Mouse (Mus musculus): ENCODE results near the gene Mdfic. TPM values are rescaled to one million over a fixed set of nuclear protein-coding genes. Genes with fewer than 3 reads are reported as not detected.
A peak's percentile ranks its signal among the peaks of the same experiment; 100 is the strongest.

The Mdfic gene
- polyA plus RNA-seq, 1 experiment from 2014 or later: 4.6 TPM

DNA sequence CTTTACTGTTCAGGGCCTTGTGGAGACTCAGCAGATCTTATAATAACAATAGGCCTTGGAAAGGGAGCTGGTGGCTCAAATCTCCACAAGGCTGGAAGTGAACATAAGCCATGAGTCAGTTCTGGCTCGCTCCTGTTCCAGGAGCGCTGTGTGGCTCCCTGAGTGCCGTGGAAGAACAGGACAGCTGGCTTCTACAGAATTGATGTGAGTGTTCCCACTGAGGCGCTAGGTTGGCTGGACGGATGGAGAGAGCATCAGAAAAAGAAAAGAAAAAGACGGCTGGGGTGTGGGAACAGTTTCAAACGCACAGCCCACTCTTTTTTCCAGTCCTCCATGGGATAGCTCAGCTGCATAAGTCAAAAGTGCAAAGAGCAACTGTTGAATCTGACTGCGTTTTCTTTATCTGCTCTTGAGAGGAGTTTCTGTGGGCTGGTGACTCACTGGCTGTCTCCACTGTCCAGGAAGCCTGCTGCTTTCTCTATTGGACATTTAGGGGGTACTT lies 22.9 kb downstream of the Mdfic start:
- no peak overlapping the region for H3K4me3 ChIP-seq
- H3K27me3 ChIP-seq: no peaks in the 10 kb centered on the region
- H3K9ac ChIP-seq: no peak overlapping the region
- no peaks in the 10 kb centered on the region for H3K9me3 ChIP-seq (replicated peaks)
- ATAC-seq (replicated peaks; ENCODE audit: insufficient number of reproducible peaks, insufficient read depth, low FRiP score, low read depth): peak; percentile 81
- 27% methylated on average over 8 of the region's 8 CpGs for WGBS
- no peaks in the 10 kb centered on the region for H3K36me3 ChIP-seq
- peaks cover 22% of the 10 kb centered on the region for H3K4me1 ChIP-seq (replicated peaks)
- H3K27ac ChIP-seq: peak overlapping the region; percentile 74
- H3K4me2 ChIP-seq: peak overlapping the region; percentile 29

DNA sequence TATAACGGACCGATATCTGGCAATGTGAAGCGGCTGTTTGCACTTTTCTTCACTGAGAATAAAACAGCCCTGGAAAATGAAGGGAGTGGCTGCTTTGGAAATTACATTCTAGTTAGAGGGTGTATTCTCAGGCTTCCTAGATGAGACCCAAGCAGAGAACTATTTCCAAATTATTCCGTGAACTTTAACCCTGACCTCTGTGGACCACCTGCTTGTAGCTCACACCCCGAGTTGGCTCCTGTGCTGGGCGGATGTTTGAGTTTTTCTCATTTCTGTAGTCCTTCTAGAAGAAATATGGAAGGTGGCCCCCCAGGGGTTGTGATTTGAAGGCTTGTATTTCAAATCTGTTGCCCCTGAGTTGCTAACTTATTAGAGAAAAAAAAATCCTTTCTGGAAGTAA lies 23.3 kb downstream of the Mdfic start:
- ATAC-seq (replicated peaks; ENCODE audit: insufficient number of reproducible peaks, insufficient read depth, low FRiP score, low read depth): no peak
- Histone ChIP-seq H3K4me2 (peak overlapping the region; percentile 29), H3K36me3 (no peaks in the 10 kb centered on the region), H3K4me3 (no peak overlapping the region), H3K9ac (no peak overlapping the region), H3K4me1 (replicated peaks) (peaks cover 19% of the 10 kb centered on the region), H3K9me3 (replicated peaks) (no peaks in the 10 kb centered on the region), H3K27me3 (no peaks in the 10 kb centered on the region), H3K27ac (peak overlapping the region; percentile 74)
- 39% methylated on average over 6 of the region's 6 CpGs for WGBS

DNA sequence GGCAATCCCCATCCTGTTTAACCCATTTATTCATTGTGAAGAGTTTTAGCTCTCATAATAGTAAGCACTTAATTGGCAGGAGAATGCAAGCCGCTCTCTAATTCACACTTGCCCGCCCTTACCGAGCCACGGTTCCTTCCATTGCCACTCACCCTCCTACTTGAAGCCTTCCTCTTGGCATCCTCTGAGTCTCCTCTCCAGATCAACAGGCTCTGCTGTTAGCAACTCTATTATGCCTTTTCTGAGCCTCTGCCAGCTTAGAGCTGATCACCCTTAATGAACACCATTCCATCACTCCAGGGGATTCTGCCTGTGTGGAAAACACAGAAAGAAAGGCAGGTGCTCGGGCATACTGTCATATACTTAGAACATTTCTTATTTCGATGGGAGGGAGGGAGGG lies 24.9 kb downstream of the Mdfic start:
- peaks cover 26% of the 10 kb centered on the region for H3K4me1 ChIP-seq (replicated peaks)
- no peak overlapping the region for H3K4me2 ChIP-seq
- no peaks in the 10 kb centered on the region for H3K9me3 ChIP-seq (replicated peaks)
- 71% methylated on average over 6 of the region's 6 CpGs for WGBS
- no peaks in the 10 kb centered on the region for H3K36me3 ChIP-seq
- no peaks in the 10 kb centered on the region for H3K27me3 ChIP-seq
- ATAC-seq (replicated peaks; ENCODE audit: insufficient number of reproducible peaks, insufficient read depth, low FRiP score, low read depth): no peak
- H3K4me3 ChIP-seq: no peak overlapping the region
- 0 out of 2 replicates have a peak overlapping the region, but pooled peaks have one; percentile 37 for H3K27ac ChIP-seq
- no peak overlapping the region for H3K9ac ChIP-seq

DNA sequence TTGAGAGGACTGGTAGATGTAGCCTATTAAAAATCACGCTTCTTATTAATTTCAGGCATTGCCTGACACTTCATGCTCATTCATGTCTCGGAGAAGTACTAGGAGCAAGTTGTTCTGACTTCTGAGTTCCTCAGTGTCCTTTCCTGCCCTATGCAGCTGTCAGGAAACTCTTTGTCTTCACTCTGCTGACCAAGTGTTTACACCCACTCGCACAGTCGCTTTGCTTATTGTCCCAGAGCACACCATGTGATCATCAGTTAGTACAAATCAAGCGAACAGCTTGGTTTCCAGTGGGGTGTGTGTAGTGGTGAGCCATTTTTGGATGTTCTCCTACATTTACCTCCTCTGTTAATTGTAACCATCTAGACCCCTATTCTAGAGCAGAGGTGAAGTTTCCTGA lies 25.4 kb downstream of the Mdfic start:
- Histone ChIP-seq H3K36me3 (no peaks in the 10 kb centered on the region), H3K9ac (no peak overlapping the region), H3K9me3 (replicated peaks) (no peaks in the 10 kb centered on the region), H3K4me1 (replicated peaks) (peaks cover 26% of the 10 kb centered on the region), H3K4me3 (no peak overlapping the region), H3K4me2 (no peak overlapping the region), H3K27me3 (no peaks in the 10 kb centered on the region), H3K27ac (no peak overlapping the region)
- WGBS: 69% methylated on average over 5 of the region's 5 CpGs
- ATAC-seq (replicated peaks; ENCODE audit: insufficient number of reproducible peaks, insufficient read depth, low FRiP score, low read depth): no peak

DNA sequence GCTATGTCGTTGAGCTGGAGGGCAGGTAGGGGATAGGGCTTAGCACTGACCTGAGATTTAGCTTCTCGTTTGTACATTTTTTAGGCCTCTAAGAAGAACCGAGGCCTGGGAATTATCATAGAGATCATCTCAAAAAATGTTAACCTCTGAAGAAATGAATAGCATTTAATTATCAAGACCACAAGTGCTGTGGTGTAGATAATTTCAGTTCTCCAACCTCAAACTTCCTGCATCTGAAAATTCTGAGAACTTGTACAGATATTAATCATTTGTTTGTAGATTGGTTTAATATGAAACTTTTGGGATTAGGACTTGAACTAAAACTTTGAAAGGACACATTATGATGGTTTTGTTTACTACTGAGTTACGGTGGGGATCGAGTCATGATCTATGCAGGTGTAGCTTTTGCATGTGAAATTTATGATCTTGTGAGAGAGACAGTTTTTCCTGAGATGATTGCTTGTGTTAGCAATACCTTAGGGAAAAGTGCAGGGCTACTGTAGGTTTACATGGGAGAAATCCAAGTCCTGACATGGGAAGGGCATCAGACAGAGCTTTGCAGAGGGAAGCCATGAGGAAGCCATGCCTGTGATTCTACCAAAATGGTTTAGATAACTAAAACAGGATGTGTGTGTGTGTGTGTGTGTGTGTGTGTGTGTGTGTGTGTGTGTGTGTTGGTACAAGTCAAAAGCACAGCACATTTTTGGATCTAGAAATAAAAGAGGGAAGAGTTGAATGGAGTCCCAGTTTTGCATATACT lies 27.1 kb downstream of the Mdfic start:
- H3K4me3 ChIP-seq: no peak overlapping the region
- no peak for ATAC-seq (replicated peaks; ENCODE audit: insufficient number of reproducible peaks, insufficient read depth, low FRiP score, low read depth)
- H3K27me3 ChIP-seq: no peaks in the 10 kb centered on the region
- no peak overlapping the region for H3K9ac ChIP-seq
- WGBS: 83% methylated on average over 5 of the region's 5 CpGs
- no peaks in the 10 kb centered on the region for H3K9me3 ChIP-seq (replicated peaks)
- peaks cover 21% of the 10 kb centered on the region for H3K4me1 ChIP-seq (replicated peaks)
- H3K36me3 ChIP-seq: no peaks in the 10 kb centered on the region
- no peak overlapping the region for H3K4me2 ChIP-seq
- no peak overlapping the region for H3K27ac ChIP-seq

DNA sequence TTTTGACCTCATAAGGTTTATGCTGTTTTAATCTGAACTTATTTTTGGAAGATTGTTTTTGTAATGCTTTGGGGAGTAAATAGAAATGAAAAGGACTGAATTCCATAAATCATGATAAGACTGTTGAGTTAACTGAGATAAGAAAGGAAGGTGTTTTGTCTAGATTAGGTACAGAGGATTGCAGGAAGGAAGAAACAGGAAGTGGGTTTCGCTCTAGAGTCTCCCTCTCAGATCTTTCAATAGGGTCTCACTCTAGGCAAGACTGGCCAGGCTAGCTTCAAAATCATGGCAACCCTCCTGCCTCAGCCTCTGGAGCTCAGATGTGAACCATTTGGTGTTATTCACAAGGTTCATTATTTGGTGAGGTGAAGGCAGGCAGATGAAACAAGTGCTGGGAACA lies 27.8 kb downstream of the Mdfic start:
- Histone ChIP-seq H3K9ac (no peak overlapping the region), H3K4me2 (no peak overlapping the region), H3K4me1 (replicated peaks) (peaks cover 15% of the 10 kb centered on the region), H3K36me3 (no peaks in the 10 kb centered on the region), H3K9me3 (replicated peaks) (no peaks in the 10 kb centered on the region), H3K4me3 (no peak overlapping the region), H3K27ac (no peak overlapping the region), H3K27me3 (no peaks in the 10 kb centered on the region)
- no peak for ATAC-seq (replicated peaks; ENCODE audit: insufficient number of reproducible peaks, insufficient read depth, low FRiP score, low read depth)
- WGBS: 68% methylated on average over 1 of the region's 1 CpGs

DNA sequence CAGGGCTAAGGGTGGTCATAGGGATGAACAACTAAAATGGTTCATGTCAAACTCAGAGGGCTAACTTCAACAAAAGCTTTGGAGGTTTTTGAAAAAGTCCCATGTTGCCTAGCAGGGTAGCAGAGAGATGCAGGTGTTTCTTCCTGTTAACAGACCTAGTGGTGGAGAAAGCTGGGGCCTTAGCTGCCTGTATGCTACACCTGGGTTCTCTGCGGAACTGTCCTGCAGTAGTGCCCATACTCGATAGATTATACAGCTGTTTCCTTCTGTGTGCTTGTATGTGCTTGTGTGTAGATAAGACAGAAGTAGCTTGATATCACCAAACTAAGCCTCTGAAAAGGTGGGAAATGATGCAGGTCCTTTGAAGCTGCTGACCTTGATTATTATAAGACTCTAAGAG lies 28.5 kb downstream of the Mdfic start:
- Histone ChIP-seq H3K4me2 (no peak overlapping the region), H3K4me1 (replicated peaks) (peaks cover 8% of the 10 kb centered on the region), H3K36me3 (no peaks in the 10 kb centered on the region), H3K27ac (no peak overlapping the region), H3K27me3 (no peaks in the 10 kb centered on the region), H3K9ac (no peak overlapping the region), H3K9me3 (replicated peaks) (no peaks in the 10 kb centered on the region), H3K4me3 (no peak overlapping the region)
- no peak for ATAC-seq (replicated peaks; ENCODE audit: insufficient number of reproducible peaks, insufficient read depth, low FRiP score, low read depth)
- 69% methylated on average over 2 of the region's 2 CpGs for WGBS

DNA sequence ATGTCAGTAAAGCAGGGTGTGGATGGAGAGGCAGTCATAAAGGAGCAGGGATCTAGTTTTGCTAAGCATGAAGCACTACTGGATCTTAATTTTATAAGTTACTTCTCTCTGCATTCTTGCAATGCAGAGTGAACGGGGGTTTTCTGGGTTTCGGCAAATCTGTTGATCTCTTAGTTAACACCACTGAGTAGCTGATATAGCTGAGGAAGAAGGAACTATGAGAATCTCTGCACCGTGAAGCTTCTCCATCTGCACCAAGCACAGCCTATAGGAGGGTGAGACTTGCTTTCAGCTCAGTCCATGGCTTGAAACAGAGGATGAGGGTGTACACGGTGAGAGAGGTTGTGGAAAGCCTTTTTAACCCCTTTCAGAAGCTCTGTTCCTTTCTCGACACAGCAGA lies 29.6 kb downstream of the Mdfic start:
- no peaks in the 10 kb centered on the region for H3K36me3 ChIP-seq
- no peaks in the 10 kb centered on the region for H3K9me3 ChIP-seq (replicated peaks)
- H3K9ac ChIP-seq: no peak overlapping the region
- peaks cover 8% of the 10 kb centered on the region for H3K4me1 ChIP-seq (replicated peaks)
- no peaks in the 10 kb centered on the region for H3K27me3 ChIP-seq
- no peak overlapping the region for H3K27ac ChIP-seq
- H3K4me2 ChIP-seq: no peak overlapping the region
- no peak for ATAC-seq (replicated peaks; ENCODE audit: insufficient number of reproducible peaks, insufficient read depth, low FRiP score, low read depth)
- 66% methylated on average over 5 of the region's 5 CpGs for WGBS
- no peak overlapping the region for H3K4me3 ChIP-seq

DNA sequence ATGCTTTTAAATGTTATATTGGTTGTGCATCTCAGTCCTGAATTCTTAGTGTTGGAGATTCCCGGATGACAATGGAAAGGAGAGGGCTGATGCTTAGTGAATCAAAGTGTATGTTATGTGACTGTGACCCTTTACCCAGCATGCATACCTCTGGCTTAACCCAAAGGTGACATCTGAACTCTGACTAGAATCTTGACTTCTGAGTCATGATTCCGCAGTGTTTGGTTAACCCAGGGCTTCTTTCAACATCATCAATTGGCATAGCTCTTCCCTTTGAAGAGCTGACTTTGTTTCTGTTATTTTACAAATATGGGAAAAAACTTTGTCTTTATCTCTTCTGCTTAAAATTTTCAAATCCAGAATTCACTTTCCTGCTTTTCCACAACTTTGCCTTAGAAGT lies 30.9 kb downstream of the Mdfic start:
- Histone ChIP-seq H3K4me1 (replicated peaks) (peaks cover 8% of the 10 kb centered on the region), H3K4me2 (no peak overlapping the region), H3K36me3 (no peaks in the 10 kb centered on the region), H3K27me3 (no peaks in the 10 kb centered on the region), H3K9ac (no peak overlapping the region), H3K9me3 (replicated peaks) (no peaks in the 10 kb centered on the region), H3K27ac (no peak overlapping the region), H3K4me3 (no peak overlapping the region)
- WGBS: 95% methylated on average over 2 of the region's 2 CpGs
- no peak for ATAC-seq (replicated peaks; ENCODE audit: insufficient number of reproducible peaks, insufficient read depth, low FRiP score, low read depth)

DNA sequence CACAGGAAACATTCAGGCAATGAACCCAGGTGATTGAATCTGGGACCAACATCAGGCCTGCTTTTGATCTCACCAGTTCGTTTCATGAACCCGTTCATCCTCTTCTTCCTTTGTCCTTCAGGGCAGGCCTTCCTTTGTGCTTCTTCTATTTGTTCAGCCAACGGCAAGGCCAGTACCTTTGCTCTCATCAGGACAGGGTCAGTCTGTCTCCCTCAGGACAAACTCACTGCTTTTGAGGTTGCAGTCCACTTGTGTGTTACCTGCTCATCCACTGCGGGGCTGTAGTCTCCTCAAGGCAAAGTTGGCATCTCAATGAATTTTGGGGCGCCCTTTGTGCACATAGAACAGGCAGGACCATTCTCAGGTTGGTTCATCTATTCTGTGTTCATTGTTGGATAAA lies 31.7 kb downstream of the Mdfic start:
- 89% methylated on average over 5 of the region's 5 CpGs for WGBS
- ATAC-seq (replicated peaks; ENCODE audit: insufficient number of reproducible peaks, insufficient read depth, low FRiP score, low read depth): no peak

DNA sequence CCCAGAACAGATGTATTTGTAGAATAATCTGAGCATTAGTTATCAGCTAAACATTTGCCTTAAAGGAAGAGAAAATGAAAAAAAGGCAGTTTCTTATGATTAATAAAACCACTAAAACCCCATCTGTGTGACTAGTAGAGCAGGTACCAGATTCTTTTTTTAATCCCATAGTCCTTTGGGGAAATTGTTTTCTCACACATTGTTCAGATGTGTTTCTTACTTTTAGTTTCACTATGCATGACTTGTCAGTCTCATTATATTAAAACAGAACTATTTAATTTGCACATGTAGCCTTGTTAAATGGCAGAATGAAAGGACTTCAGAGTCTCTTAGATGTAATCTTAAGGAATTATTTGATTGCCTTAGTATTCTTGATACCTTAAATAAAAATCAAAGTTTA lies 32.7 kb downstream of the Mdfic start:
- no peaks in the 10 kb centered on the region for H3K36me3 ChIP-seq
- H3K27me3 ChIP-seq: no peaks in the 10 kb centered on the region
- ATAC-seq (replicated peaks; ENCODE audit: insufficient number of reproducible peaks, insufficient read depth, low FRiP score, low read depth): no peak
- H3K9me3 ChIP-seq (replicated peaks): no peaks in the 10 kb centered on the region
- H3K4me2 ChIP-seq: no peak overlapping the region
- H3K27ac ChIP-seq: no peak overlapping the region
- H3K4me1 ChIP-seq (replicated peaks): peaks cover 8% of the 10 kb centered on the region
- H3K4me3 ChIP-seq: no peak overlapping the region
- no peak overlapping the region for H3K9ac ChIP-seq

More for the DNA sequence above, 31.7 kb downstream of the Mdfic start:
- H3K4me3 ChIP-seq: no peak overlapping the region
- H3K4me2 ChIP-seq: no peak overlapping the region
- H3K27ac ChIP-seq: no peak overlapping the region
- H3K9ac ChIP-seq: no peak overlapping the region
- H3K36me3 ChIP-seq: no peaks in the 10 kb centered on the region
- H3K4me1 ChIP-seq (replicated peaks): peaks cover 8% of the 10 kb centered on the region
- no peaks in the 10 kb centered on the region for H3K27me3 ChIP-seq
- H3K9me3 ChIP-seq (replicated peaks): no peaks in the 10 kb centered on the region

DNA sequence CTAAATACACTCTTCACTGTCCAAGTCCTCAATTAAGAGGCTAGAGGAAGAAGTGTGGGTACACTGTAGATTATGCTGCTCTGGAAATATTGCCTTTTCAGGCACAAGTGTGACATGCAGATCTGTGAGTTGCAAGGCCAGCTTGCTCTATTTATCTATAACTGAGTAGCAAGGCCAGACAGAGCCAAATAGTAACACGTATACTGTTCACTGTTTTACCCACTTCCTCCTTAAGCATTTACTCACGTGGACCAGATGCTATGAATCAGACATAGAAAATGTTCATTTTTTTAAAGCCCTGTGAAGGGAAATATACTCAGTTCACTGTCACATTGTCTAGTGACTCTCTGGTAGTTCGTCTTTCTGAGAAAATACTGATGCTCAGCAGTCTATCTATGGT lies 37.9 kb downstream of the Mdfic start:
- WGBS: 54% methylated on average over 3 of the region's 3 CpGs
- no peaks in the 10 kb centered on the region for H3K36me3 ChIP-seq
- H3K4me3 ChIP-seq: no peak overlapping the region
- H3K4me1 ChIP-seq (replicated peaks): peaks cover 3% of the 10 kb centered on the region; the same call in 1 of the 2 replicates
- no peak overlapping the region for H3K27ac ChIP-seq
- H3K9me3 ChIP-seq (replicated peaks): no peaks in the 10 kb centered on the region
- H3K4me2 ChIP-seq: no peak overlapping the region
- ATAC-seq (replicated peaks; ENCODE audit: insufficient number of reproducible peaks, insufficient read depth, low FRiP score, low read depth): no peak
- H3K9ac ChIP-seq: no peak overlapping the region
- no peaks in the 10 kb centered on the region for H3K27me3 ChIP-seq
